Mouse (Mus musculus): ENCODE data around the gene Mecom. TPM values are rescaled to one million over a fixed set of nuclear protein-coding genes. Genes with fewer than 3 reads are reported as not detected.

Gene Mecom
- polyA plus RNA-seq, 1 experiment from 2014 or later = 7.0 TPM

- Histone ChIP-seq H3K4me1 (ENCODE audit: control insufficient read depth, insufficient read depth, low read depth, low read length) (peaks cover 26% of the 10 kb centered on the region), H3K27ac (ENCODE audit: low read depth, low read length) (no peak overlapping the region), H3K36me3 (ENCODE audit: control insufficient read depth, insufficient read depth, low read length) (no peaks in the 10 kb centered on the region), H3K9ac (ENCODE audit: low read depth, low read length) (no peak overlapping the region), H3K27me3 (replicated peaks; ENCODE audit: control insufficient read depth, insufficient read depth, low read length) (peaks cover 43% of the 10 kb centered on the region), H3K4me2 (ENCODE audit: low read length) (peak overlapping the region; percentile 79), H3K9me3 (ENCODE audit: control insufficient read depth, low read length) (no peaks in the 10 kb centered on the region), H3K4me3 (ENCODE audit: low read length) (peak overlapping the region; percentile 54)
- under 1% methylated on average over 16 of the region's 16 CpGs for WGBS
- ATAC-seq = no peak
These were observed 37.7 kb downstream of the Mecom start for GRCm38 (mm10) chr3:30510105-30510504.

GRCm38 (mm10) chr3:30508930-30509910, 38.6 kb downstream of the Mecom start:
- H3K27ac ChIP-seq (ENCODE audit: low read depth, low read length) = peak overlapping the region; percentile 69
- H3K4me3 ChIP-seq (ENCODE audit: low read length) = peak overlapping the region; percentile 54
- peak; percentile 24; the same call in 1 of the 2 replicates for ATAC-seq
- H3K9me3 ChIP-seq (ENCODE audit: control insufficient read depth, low read length) = no peaks in the 10 kb centered on the region
- WGBS = under 1% methylated on average over 42 of the region's 55 CpGs
- H3K9ac ChIP-seq (ENCODE audit: low read depth, low read length) = peak overlapping the region; percentile 61
- H3K27me3 ChIP-seq (replicated peaks; ENCODE audit: control insufficient read depth, insufficient read depth, low read length) = peaks cover 52% of the 10 kb centered on the region
- peak overlapping the region; percentile 79 for H3K4me2 ChIP-seq (ENCODE audit: low read length)
- H3K36me3 ChIP-seq (ENCODE audit: control insufficient read depth, insufficient read depth, low read length) = no peaks in the 10 kb centered on the region
- peaks cover 19% of the 10 kb centered on the region for H3K4me1 ChIP-seq (ENCODE audit: control insufficient read depth, insufficient read depth, low read depth, low read length)

GRCm38 (mm10) chr3:30508296-30508929, 39.4 kb downstream of the Mecom start:
- Histone ChIP-seq H3K36me3 (ENCODE audit: control insufficient read depth, insufficient read depth, low read length) (no peaks in the 10 kb centered on the region), H3K9ac (ENCODE audit: low read depth, low read length) (peak overlapping the region; percentile 61), H3K4me3 (ENCODE audit: low read length) (peak overlapping the region; percentile 54), H3K4me2 (ENCODE audit: low read length) (peak overlapping the region; percentile 79), H3K4me1 (ENCODE audit: control insufficient read depth, insufficient read depth, low read depth, low read length) (peaks cover 15% of the 10 kb centered on the region), H3K27me3 (replicated peaks; ENCODE audit: control insufficient read depth, insufficient read depth, low read length) (peaks cover 57% of the 10 kb centered on the region), H3K27ac (ENCODE audit: low read depth, low read length) (peak overlapping the region; percentile 69), H3K9me3 (ENCODE audit: control insufficient read depth, low read length) (no peaks in the 10 kb centered on the region)
- ATAC-seq = peak; percentile 85
- WGBS = 0% methylated on average over 27 of the region's 73 CpGs

- WGBS = 0% methylated on average over 41 of the region's 41 CpGs
These were observed 40.1 kb downstream of the Mecom start for GRCm38 (mm10) chr3:30507576-30508295.

GRCm38 (mm10) chr3:30507028-30507575, 40.7 kb downstream of the Mecom start:
- peaks cover 15% of the 10 kb centered on the region for H3K4me1 ChIP-seq (ENCODE audit: control insufficient read depth, insufficient read depth, low read depth, low read length)
- no peaks in the 10 kb centered on the region for H3K36me3 ChIP-seq (ENCODE audit: control insufficient read depth, insufficient read depth, low read length)
- peak overlapping the region; percentile 54 for H3K4me3 ChIP-seq (ENCODE audit: low read length)
- peak overlapping the region; percentile 69 for H3K27ac ChIP-seq (ENCODE audit: low read depth, low read length)
- 0% methylated on average over 22 of the region's 22 CpGs for WGBS
- H3K9me3 ChIP-seq (ENCODE audit: control insufficient read depth, low read length) = no peaks in the 10 kb centered on the region
- ATAC-seq = no peak
- peaks cover 49% of the 10 kb centered on the region for H3K27me3 ChIP-seq (replicated peaks; ENCODE audit: control insufficient read depth, insufficient read depth, low read length)
- H3K9ac ChIP-seq (ENCODE audit: low read depth, low read length) = peak overlapping the region; percentile 41
- H3K4me2 ChIP-seq (ENCODE audit: low read length) = peak overlapping the region; percentile 79

More at GRCm38 (mm10) chr3:30507576-30508295, 40.1 kb downstream of the Mecom start:
- peak overlapping the region; percentile 79 for H3K4me2 ChIP-seq (ENCODE audit: low read length)
- peak; percentile 37 for ATAC-seq
- H3K27ac ChIP-seq (ENCODE audit: low read depth, low read length) = peak overlapping the region; percentile 69
- peak overlapping the region; percentile 54 for H3K4me3 ChIP-seq (ENCODE audit: low read length)
- peaks cover 15% of the 10 kb centered on the region for H3K4me1 ChIP-seq (ENCODE audit: control insufficient read depth, insufficient read depth, low read depth, low read length)
- H3K27me3 ChIP-seq (replicated peaks; ENCODE audit: control insufficient read depth, insufficient read depth, low read length) = peaks cover 52% of the 10 kb centered on the region
- peak overlapping the region; percentile 61; the same call in 1 of the 2 replicates for H3K9ac ChIP-seq (ENCODE audit: low read depth, low read length)
- H3K36me3 ChIP-seq (ENCODE audit: control insufficient read depth, insufficient read depth, low read length) = no peaks in the 10 kb centered on the region
- H3K9me3 ChIP-seq (ENCODE audit: control insufficient read depth, low read length) = no peaks in the 10 kb centered on the region

GRCm38 (mm10) chr3:30506329-30507027, 41.3 kb downstream of the Mecom start:
- WGBS = 6% methylated on average over 17 of the region's 17 CpGs
- peak overlapping the region; percentile 79 for H3K4me2 ChIP-seq (ENCODE audit: low read length)
- no peaks in the 10 kb centered on the region for H3K36me3 ChIP-seq (ENCODE audit: control insufficient read depth, insufficient read depth, low read length)
- ATAC-seq = no peak
- peaks cover 15% of the 10 kb centered on the region for H3K4me1 ChIP-seq (ENCODE audit: control insufficient read depth, insufficient read depth, low read depth, low read length)
- no peaks in the 10 kb centered on the region for H3K9me3 ChIP-seq (ENCODE audit: control insufficient read depth, low read length)
- H3K4me3 ChIP-seq (ENCODE audit: low read length) = peak overlapping the region; percentile 54
- H3K27me3 ChIP-seq (replicated peaks; ENCODE audit: control insufficient read depth, insufficient read depth, low read length) = peaks cover 45% of the 10 kb centered on the region
- H3K27ac ChIP-seq (ENCODE audit: low read depth, low read length) = peak overlapping the region; percentile 54; the same call in 1 of the 2 replicates
- H3K9ac ChIP-seq (ENCODE audit: low read depth, low read length) = no peak overlapping the region

GRCm38 (mm10) chr3:30505741-30506251, 42.0 kb downstream of the Mecom start:
- Histone ChIP-seq H3K4me2 (ENCODE audit: low read length) (no peak overlapping the region), H3K9ac (ENCODE audit: low read depth, low read length) (no peak overlapping the region), H3K27me3 (replicated peaks; ENCODE audit: control insufficient read depth, insufficient read depth, low read length) (peaks cover 38% of the 10 kb centered on the region), H3K9me3 (ENCODE audit: control insufficient read depth, low read length) (no peaks in the 10 kb centered on the region), H3K36me3 (ENCODE audit: control insufficient read depth, insufficient read depth, low read length) (no peaks in the 10 kb centered on the region), H3K4me1 (ENCODE audit: control insufficient read depth, insufficient read depth, low read depth, low read length) (peaks cover 15% of the 10 kb centered on the region), H3K4me3 (ENCODE audit: low read length) (no peak overlapping the region), H3K27ac (ENCODE audit: low read depth, low read length) (no peak overlapping the region)
- 21% methylated on average over 16 of the region's 16 CpGs for WGBS
- no peak for ATAC-seq

GRCm38 (mm10) chr3:30504561-30504960, 43.2 kb downstream of the Mecom start:
- H3K4me1 ChIP-seq (ENCODE audit: control insufficient read depth, insufficient read depth, low read depth, low read length) = peaks cover 14% of the 10 kb centered on the region
- H3K27me3 ChIP-seq (replicated peaks; ENCODE audit: control insufficient read depth, insufficient read depth, low read length) = peaks cover 33% of the 10 kb centered on the region
- no peak overlapping the region for H3K9ac ChIP-seq (ENCODE audit: low read depth, low read length)
- H3K4me2 ChIP-seq (ENCODE audit: low read length) = no peak overlapping the region
- ATAC-seq = no peak
- WGBS = 57% methylated on average over 7 of the region's 7 CpGs
- no peak overlapping the region for H3K4me3 ChIP-seq (ENCODE audit: low read length)
- H3K36me3 ChIP-seq (ENCODE audit: control insufficient read depth, insufficient read depth, low read length) = no peaks in the 10 kb centered on the region
- H3K27ac ChIP-seq (ENCODE audit: low read depth, low read length) = no peak overlapping the region
- H3K9me3 ChIP-seq (ENCODE audit: control insufficient read depth, low read length) = no peaks in the 10 kb centered on the region
